Mouse (Mus musculus) cerebellum, adult 2 months (tissue): ENCODE measurements at regions not wholly inside any gene's neighbourhood (a gene's known extent, or its start where the extent isn't known, plus 50 kb on each side); places are given as distances from the start of the nearest gene placed in this dataset.

ENCODE experiments used
- CTCF ChIP-seq: fragments of 200-500 bp; IDR thresholded peaks from 2 replicates; pipeline ENCODE4 v1.5.1; 2011; ENCODE audit warnings: low read depth, mild to moderate bottlenecking, control low read depth, low read length, moderate library complexity, borderline replicate concordance; ENCODE audit not compliant: insufficient read depth
- POLR2A ChIP-seq: fragments of 200-500 bp; IDR thresholded peaks from 2 replicates; pipeline ENCODE4 v1.6.1; 2011; ENCODE audit warnings: low read length, control low read depth, borderline replicate concordance; ENCODE audit not compliant: insufficient read depth

DNA sequence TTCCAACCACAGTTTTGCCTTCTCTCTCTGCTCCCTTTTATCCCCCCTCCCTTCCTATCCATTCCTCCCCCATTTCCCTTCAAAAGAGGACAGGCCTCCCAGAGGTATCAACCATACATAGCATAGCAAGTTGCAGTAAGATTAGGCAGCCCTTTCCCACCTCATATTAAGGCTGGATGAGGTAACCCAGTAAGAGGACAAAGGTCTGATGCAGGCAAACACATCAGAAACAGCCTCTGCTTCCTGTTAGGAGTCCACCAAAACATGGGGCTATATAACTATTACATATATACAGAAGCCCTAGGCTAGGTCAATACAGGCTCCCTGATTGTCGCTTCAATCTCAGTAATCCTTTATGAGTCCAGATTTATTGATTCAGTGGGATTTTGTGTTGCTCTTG, 421.6 kb downstream of the Dmrt2 start:
- no peak for TF ChIP-seq POLR2A
- no peak for TF ChIP-seq CTCF
